Mouse (Mus musculus): Measurements from ENCODE around the gene Adam20.
"Not testable (repeated sequence)": the region's sequence is repeated elsewhere in the genome, so short reads cannot be mapped to it uniquely, and the experiment has no call there.

The Adam20 gene

DNA sequence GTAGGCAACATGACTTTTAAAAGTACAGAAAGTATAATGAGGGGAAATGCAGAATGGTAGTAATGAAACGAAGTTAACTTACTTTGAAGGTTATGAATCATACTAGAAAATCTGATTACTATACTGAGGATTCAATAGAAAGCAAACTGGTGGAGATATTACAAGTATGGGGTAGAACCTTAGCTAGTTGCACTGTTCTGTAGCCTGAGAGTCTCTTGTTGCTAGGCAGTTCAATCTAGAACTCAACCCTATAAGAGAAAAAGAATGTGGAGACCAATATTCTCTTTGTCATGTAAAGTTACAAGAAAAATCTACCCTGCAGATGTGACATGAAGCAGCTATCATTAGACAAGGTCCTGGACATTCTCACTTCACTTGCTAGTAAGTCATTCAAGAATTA, at the start of gene Adam20:
Gene Adam20, plus strand, starts transcription at position 301 of the 400 bp plus-strand sequence.
- DNase-seq (ENCODE audit: low spot score in 2 of 2): not testable (repeated sequence)

DNA sequence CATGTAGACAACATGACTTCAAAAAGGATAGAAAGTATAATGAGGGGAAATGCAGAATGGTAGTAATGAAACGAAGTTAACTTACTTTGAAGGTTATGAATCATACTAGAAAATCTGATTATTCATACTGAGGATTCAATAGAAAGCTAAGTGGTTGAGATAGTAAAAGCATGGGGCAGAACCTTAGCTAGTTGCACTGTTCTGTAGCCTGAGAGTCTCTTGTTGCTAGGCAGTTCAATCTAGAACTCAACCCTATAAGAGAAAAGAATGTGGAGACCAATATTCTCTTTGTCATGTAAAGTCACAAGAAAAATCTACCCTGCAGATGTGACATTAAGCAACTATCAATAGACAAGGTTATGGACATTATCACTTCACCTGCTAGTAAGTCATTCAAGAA, 41.2 kb upstream of the Adam20 start, which contains the start of gene Adam25:
Gene Adam25, plus strand, starts transcription at position 301 of the 400 bp plus-strand sequence.
- DNase-seq (ENCODE audit: low spot score in 2 of 2): not testable (repeated sequence)

DNA sequence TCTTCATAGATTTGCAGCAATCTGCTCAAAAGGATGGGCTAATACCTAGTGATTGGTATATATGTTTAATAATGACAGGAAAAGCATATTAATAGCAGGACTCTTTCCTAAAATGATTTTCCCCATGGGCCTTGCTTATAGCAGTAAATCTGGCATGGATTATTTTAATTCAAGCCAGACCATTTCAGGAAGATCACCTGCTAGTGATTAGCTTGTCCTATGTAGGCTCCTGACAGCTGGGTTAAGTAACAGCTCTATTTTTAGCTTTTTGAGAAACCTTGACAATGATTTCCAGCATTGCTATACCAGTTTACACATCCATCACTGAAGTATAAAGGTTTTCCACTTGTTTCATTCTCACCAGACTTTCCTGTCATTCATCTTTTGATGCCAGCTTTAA, 9.8 kb upstream of the Adam20 start:
- DNase-seq (ENCODE audit: low spot score in 2 of 2): no peak

DNA sequence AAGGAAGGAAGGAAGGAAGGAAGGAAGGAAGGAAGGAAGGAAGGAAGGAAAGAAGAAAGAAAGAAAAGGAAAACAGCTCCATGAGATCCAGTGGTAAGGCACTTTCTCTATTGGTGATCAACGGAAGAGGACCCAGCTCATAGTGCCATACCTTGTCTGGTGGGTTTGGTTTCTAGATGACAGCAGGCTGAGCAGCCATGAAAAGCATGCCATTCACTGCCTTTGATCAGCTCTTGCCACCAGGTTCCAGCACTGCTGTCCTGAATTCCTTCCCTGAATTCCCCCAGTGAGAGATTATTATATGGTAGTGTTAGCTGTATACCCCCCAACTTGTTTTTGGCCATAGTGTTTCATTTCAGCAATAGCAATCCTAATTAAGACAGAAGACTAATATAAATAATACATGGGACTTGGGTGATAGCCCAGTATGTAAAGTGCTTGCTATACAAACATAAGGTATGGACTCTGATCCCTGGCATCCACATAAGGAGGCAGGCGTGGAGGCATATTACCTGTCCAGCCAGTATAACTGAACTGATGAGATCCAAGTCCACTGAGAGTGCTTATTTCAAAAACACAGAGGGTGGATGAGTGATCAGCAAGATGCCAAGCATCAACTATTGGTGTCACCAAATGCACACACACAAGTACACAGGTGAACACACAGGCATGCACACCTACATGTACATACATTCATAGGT, 10.5 kb downstream of the Adam20 start:
- DNase-seq (ENCODE audit: low spot score in 2 of 2): no peak
